Mouse (Mus musculus) embryonic facial prominence, embryonic 13.5 days (tissue): ENCODE data around the gene Rbl1. TPM values are rescaled to one million over a fixed set of nuclear protein-coding genes. Genes with fewer than 3 reads are reported as not detected.
A peak's percentile ranks its signal among the peaks of the same experiment; 100 is the strongest.
"Not testable (repeated sequence)": the region's sequence is repeated elsewhere in the genome, so short reads cannot be mapped to it uniquely, and the experiment has no call there.

Experiments used
- ATAC-seq: fragments of 200-750 bp; cut with Nextera tagmentation; 2 replicates; pipeline ENCODE4 v1.8.0; 2017; ENCODE audit warnings: low read depth; ENCODE audit not compliant: insufficient number of reproducible peaks, insufficient read depth, low FRiP score, low TSS enrichment
- H3K27ac ChIP-seq: fragments of 300-500 bp; sonication (generic); 2 replicates; pipeline ENCODE4 v1.5.1; 2015; ENCODE audit warnings: moderate library complexity, mild to moderate bottlenecking, inconsistent platforms
- H3K27me3 ChIP-seq: fragments of 300-500 bp; sonication (generic); 2 replicates; pipeline ENCODE4 v1.6.1; 2015; ENCODE audit warnings: mild to moderate bottlenecking, inconsistent platforms
- H3K36me3 ChIP-seq: fragments of 300-500 bp; sonication (generic); 2 replicates; pipeline ENCODE4 v1.6.1; 2015; ENCODE audit warnings: mild to moderate bottlenecking, inconsistent platforms
- H3K4me1 ChIP-seq: fragments of 300-500 bp; sonication (generic); 2 replicates; pipeline ENCODE4 v1.6.1; 2015; ENCODE audit warnings: inconsistent platforms
- H3K4me2 ChIP-seq: fragments of 300-500 bp; sonication (generic); 2 replicates; pipeline ENCODE4 v1.6.1; 2015; ENCODE audit warnings: moderate library complexity, mild to moderate bottlenecking, inconsistent platforms
- H3K4me3 ChIP-seq: fragments of 300-500 bp; sonication (generic); 2 replicates; pipeline ENCODE4 v1.5.1; 2015; ENCODE audit warnings: mild to moderate bottlenecking, inconsistent platforms
- H3K9ac ChIP-seq: fragments of 300-500 bp; sonication (generic); 2 replicates; pipeline ENCODE4 v1.6.1; 2015; ENCODE audit warnings: mild to moderate bottlenecking, inconsistent platforms
- H3K9me3 ChIP-seq: fragments of 300-500 bp; sonication (generic); 2 replicates; pipeline ENCODE4 v1.6.1; 2016; ENCODE audit warnings: inconsistent platforms
- WGBS: fragments of 180-500 bp; shearing (Covaris S2); methylation state at CpG from one replicate; pipeline ENCODE4 v1.1.7; 2015; ENCODE audit warnings: mixed read lengths; 5-methylcytosine and 5-hydroxymethylcytosine counted together
- polyA plus RNA-seq: library from polyadenylated mRNA; unstranded; fragments of >200 nt; fragmentation: Nextera tagmentation; extraction: Ambion mirVana; gene quantifications from 2 replicates; pipeline ENCODE4 v1.2.1, GENCODE M21; 2015

The Rbl1 gene
- polyA plus RNA-seq, 1 experiment from 2014 or later = 26.4 TPM

- ATAC-seq = no peak
- no peak overlapping the region for H3K4me2 ChIP-seq
- no peaks in the 10 kb centered on the region for H3K27me3 ChIP-seq
- H3K4me1 ChIP-seq = peaks cover 14% of the 10 kb centered on the region
- H3K9me3 ChIP-seq = no peaks in the 10 kb centered on the region; the same call in 1 of the 2 replicates
- no peak overlapping the region for H3K4me3 ChIP-seq
- H3K9ac ChIP-seq = 0 out of 2 replicates have a peak overlapping the region, but pooled peaks have one; percentile 36
- H3K36me3 ChIP-seq = peaks cover 31% of the 10 kb centered on the region
- H3K27ac ChIP-seq = peak overlapping the region; percentile 68; the same call in 1 of the 2 replicates
- 69% methylated on average over 6 of the region's 6 CpGs for WGBS
These were observed 3.1 kb downstream of the Rbl1 start for GRCm38 (mm10) chr2:157201081-157201830.

GRCm38 (mm10) chr2:157198405-157198804 lies 5.9 kb downstream of the Rbl1 start:
- H3K27me3 ChIP-seq, H3K9me3 ChIP-seq, H3K27ac ChIP-seq, H3K4me1 ChIP-seq, ATAC-seq, H3K9ac ChIP-seq, H3K4me3 ChIP-seq, H3K4me2 ChIP-seq: not testable (repeated sequence)
- 96% methylated on average over 11 of the region's 11 CpGs for WGBS
- H3K36me3 ChIP-seq = peaks cover 57% of the 10 kb centered on the region

GRCm38 (mm10) chr2:157190651-157191050 lies 13.7 kb downstream of the Rbl1 start:
- Histone ChIP-seq H3K27ac (no peak overlapping the region), H3K4me3 (no peak overlapping the region), H3K4me1 (no peaks in the 10 kb centered on the region), H3K9me3 (no peaks in the 10 kb centered on the region), H3K9ac (no peak overlapping the region), H3K4me2 (no peak overlapping the region), H3K27me3 (no peaks in the 10 kb centered on the region), H3K36me3 (peaks cover 94% of the 10 kb centered on the region)
- no peak for ATAC-seq
- 94% methylated on average over 4 of the region's 4 CpGs for WGBS

- Histone ChIP-seq H3K36me3 (peaks cover 86% of the 10 kb centered on the region), H3K4me1 (no peaks in the 10 kb centered on the region), H3K4me3 (no peak overlapping the region), H3K27ac (no peak overlapping the region), H3K9me3 (no peaks in the 10 kb centered on the region), H3K9ac (no peak overlapping the region), H3K27me3 (no peaks in the 10 kb centered on the region), H3K4me2 (no peak overlapping the region)
- ATAC-seq = no peak
- 90% methylated on average over 4 of the region's 4 CpGs for WGBS
These were observed 17.1 kb downstream of the Rbl1 start for GRCm38 (mm10) chr2:157187223-157187622.

GRCm38 (mm10) chr2:157186504-157186903 lies 17.8 kb downstream of the Rbl1 start:
- Histone ChIP-seq H3K4me2 (no peak overlapping the region), H3K36me3 (peaks cover 83% of the 10 kb centered on the region), H3K9me3 (no peaks in the 10 kb centered on the region), H3K4me1 (no peaks in the 10 kb centered on the region), H3K27me3 (no peaks in the 10 kb centered on the region), H3K27ac (no peak overlapping the region), H3K4me3 (no peak overlapping the region), H3K9ac (no peak overlapping the region)
- WGBS = 58% methylated on average over 5 of the region's 5 CpGs
- ATAC-seq = no peak

- H3K27ac ChIP-seq = no peak overlapping the region
- H3K9me3 ChIP-seq = no peaks in the 10 kb centered on the region
- ATAC-seq = no peak
- no peaks in the 10 kb centered on the region for H3K27me3 ChIP-seq
- H3K4me1 ChIP-seq = no peaks in the 10 kb centered on the region
- no peak overlapping the region for H3K9ac ChIP-seq
- 93% methylated on average over 13 of the region's 13 CpGs for WGBS
- H3K36me3 ChIP-seq = peaks cover 75% of the 10 kb centered on the region
- H3K4me3 ChIP-seq = no peak overlapping the region
- H3K4me2 ChIP-seq = no peak overlapping the region
These were observed 19.2 kb downstream of the Rbl1 start for GRCm38 (mm10) chr2:157185022-157185660.

- Histone ChIP-seq H3K36me3 (peaks cover 61% of the 10 kb centered on the region), H3K27ac (no peak overlapping the region), H3K4me1 (no peaks in the 10 kb centered on the region), H3K9ac (no peak overlapping the region), H3K9me3 (no peaks in the 10 kb centered on the region), H3K4me2 (no peak overlapping the region), H3K4me3 (no peak overlapping the region), H3K27me3 (no peaks in the 10 kb centered on the region)
- ATAC-seq = no peak
- 61% methylated on average over 6 of the region's 6 CpGs for WGBS
These were observed 26.2 kb downstream of the Rbl1 start for GRCm38 (mm10) chr2:157178167-157178566.

- Histone ChIP-seq H3K4me1 (0 out of 2 replicates have a peak, but pooled peaks cover 3% of the 10 kb centered on the region), H3K4me3 (no peak overlapping the region), H3K4me2 (no peak overlapping the region), H3K27ac (no peak overlapping the region), H3K9me3 (no peaks in the 10 kb centered on the region), H3K27me3 (no peaks in the 10 kb centered on the region), H3K9ac (no peak overlapping the region), H3K36me3 (peaks cover 60% of the 10 kb centered on the region)
- WGBS = 85% methylated on average over 3 of the region's 3 CpGs
- ATAC-seq = no peak
These were observed 28.1 kb downstream of the Rbl1 start for GRCm38 (mm10) chr2:157176248-157176647.

- Histone ChIP-seq H3K27ac (no peak overlapping the region), H3K36me3 (peaks cover 63% of the 10 kb centered on the region), H3K4me3 (no peak overlapping the region), H3K9ac (no peak overlapping the region), H3K27me3 (no peaks in the 10 kb centered on the region), H3K4me2 (no peak overlapping the region), H3K9me3 (no peaks in the 10 kb centered on the region), H3K4me1 (0 out of 2 replicates have a peak, but pooled peaks cover 3% of the 10 kb centered on the region)
- no peak for ATAC-seq
- WGBS = 65% methylated on average over 5 of the region's 5 CpGs
These were observed 29.9 kb downstream of the Rbl1 start for GRCm38 (mm10) chr2:157174416-157174815.

GRCm38 (mm10) chr2:157173555-157173954 lies 30.8 kb downstream of the Rbl1 start:
- 95% methylated on average over 6 of the region's 6 CpGs for WGBS
- no peak overlapping the region for H3K27ac ChIP-seq
- no peak for ATAC-seq
- no peak overlapping the region for H3K4me3 ChIP-seq
- no peak overlapping the region for H3K4me2 ChIP-seq
- H3K9me3 ChIP-seq = no peaks in the 10 kb centered on the region
- no peak overlapping the region for H3K9ac ChIP-seq
- peaks cover 71% of the 10 kb centered on the region for H3K36me3 ChIP-seq
- H3K4me1 ChIP-seq = 0 out of 2 replicates have a peak, but pooled peaks cover 3% of the 10 kb centered on the region
- no peaks in the 10 kb centered on the region for H3K27me3 ChIP-seq

- Histone ChIP-seq H3K36me3 (peaks cover 74% of the 10 kb centered on the region), H3K27me3 (no peaks in the 10 kb centered on the region)
- 94% methylated on average over 6 of the region's 6 CpGs for WGBS
These were observed 31.4 kb downstream of the Rbl1 start for GRCm38 (mm10) chr2:157172984-157173383.

GRCm38 (mm10) chr2:157170626-157171025 lies 33.7 kb downstream of the Rbl1 start:
- H3K4me3 ChIP-seq = no peak overlapping the region
- WGBS = 69% methylated on average over 6 of the region's 6 CpGs
- no peak overlapping the region for H3K4me2 ChIP-seq
- H3K36me3 ChIP-seq = peaks cover 74% of the 10 kb centered on the region
- 0 out of 2 replicates have a peak, but pooled peaks cover 3% of the 10 kb centered on the region for H3K4me1 ChIP-seq
- H3K9ac ChIP-seq = no peak overlapping the region
- no peaks in the 10 kb centered on the region for H3K27me3 ChIP-seq
- no peaks in the 10 kb centered on the region for H3K9me3 ChIP-seq
- H3K27ac ChIP-seq = no peak overlapping the region
- ATAC-seq = no peak

More at GRCm38 (mm10) chr2:157172984-157173383, 31.4 kb downstream of the Rbl1 start:
- Histone ChIP-seq H3K9me3 (no peaks in the 10 kb centered on the region), H3K4me3 (no peak overlapping the region), H3K27ac (0 out of 2 replicates have a peak overlapping the region, but pooled peaks have one; percentile 7), H3K4me2 (no peak overlapping the region), H3K9ac (no peak overlapping the region), H3K4me1 (0 out of 2 replicates have a peak, but pooled peaks cover 3% of the 10 kb centered on the region)
- no peak for ATAC-seq
